Mouse (Mus musculus) brain, embryonic 18.5 days (tissue): ENCODE measurements around the gene Clec4b2.
"Not testable (repeated sequence)": the region's sequence is repeated elsewhere in the genome, so short reads cannot be mapped to it uniquely, and the experiment has no call there.

ENCODE experiments used
- DNase-seq: peaks from one replicate; pipeline ENCODE4 v3.0.0-alpha.2; 2012; ENCODE audit warnings: low read depth, low spot score

The Clec4b2 gene

DNA sequence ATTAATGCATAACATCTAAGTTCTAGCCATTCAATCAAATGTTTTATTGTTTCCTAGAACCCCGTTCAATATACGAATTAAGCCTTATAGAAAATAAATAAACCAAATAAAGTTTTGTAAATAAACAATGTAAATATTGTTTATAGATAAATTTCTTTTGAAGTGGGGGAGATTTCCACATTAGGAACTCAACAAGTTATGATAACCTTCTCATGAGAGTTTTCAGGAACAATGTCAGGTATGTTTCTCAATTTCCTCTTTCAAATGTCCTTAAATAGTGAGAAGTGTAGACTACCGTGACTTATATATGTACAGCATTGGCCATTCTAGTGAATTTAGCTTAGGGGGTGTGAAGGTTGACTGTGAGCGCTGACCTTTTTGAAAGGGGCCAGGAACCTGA is at the start of gene Clec4b2:
Clec4b2 (plus strand) TSS at position 301 of the 400 bp plus-strand sequence.
- no peak for DNase-seq

DNA sequence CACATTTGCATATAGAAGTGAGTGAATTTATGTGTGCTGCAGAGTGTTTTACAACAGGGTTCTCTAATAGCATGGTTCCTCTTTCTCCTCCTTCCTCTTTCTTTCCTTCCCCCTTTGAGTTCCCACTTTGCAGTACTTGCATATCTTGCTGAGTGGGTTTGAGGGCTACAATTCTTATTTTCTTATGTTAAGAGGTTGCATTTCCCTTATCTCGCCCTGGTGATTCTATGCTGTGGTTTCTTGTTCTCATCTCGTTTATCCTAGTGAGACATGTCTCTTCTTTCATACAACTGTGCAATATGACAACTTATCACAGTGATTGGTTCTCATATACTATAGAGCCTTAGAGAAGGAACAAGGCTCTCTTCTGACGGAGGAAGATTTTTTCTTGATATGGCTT is 49.5 kb upstream of the Clec4b2 start:
- DNase-seq, result no peak

DNA sequence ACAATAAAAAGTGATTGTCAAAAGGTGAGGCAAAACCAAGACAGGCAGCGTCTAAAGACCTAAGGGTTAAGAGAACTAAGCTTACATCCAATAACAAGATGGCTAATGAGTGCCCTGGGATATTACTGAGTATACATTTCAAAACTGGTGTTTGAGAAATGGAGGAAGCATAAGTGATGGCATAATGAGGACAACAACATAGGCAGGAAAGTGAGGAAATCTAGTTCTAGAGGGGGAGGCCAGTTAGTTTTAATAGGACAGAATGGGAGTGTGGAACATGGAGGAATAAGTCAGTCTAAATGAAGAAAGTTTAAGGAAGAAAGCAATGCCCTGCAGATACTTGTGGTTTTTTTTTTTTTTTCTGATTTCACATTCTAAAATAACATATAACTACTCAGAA is 45.5 kb upstream of the Clec4b2 start:
- no peak for DNase-seq

DNA sequence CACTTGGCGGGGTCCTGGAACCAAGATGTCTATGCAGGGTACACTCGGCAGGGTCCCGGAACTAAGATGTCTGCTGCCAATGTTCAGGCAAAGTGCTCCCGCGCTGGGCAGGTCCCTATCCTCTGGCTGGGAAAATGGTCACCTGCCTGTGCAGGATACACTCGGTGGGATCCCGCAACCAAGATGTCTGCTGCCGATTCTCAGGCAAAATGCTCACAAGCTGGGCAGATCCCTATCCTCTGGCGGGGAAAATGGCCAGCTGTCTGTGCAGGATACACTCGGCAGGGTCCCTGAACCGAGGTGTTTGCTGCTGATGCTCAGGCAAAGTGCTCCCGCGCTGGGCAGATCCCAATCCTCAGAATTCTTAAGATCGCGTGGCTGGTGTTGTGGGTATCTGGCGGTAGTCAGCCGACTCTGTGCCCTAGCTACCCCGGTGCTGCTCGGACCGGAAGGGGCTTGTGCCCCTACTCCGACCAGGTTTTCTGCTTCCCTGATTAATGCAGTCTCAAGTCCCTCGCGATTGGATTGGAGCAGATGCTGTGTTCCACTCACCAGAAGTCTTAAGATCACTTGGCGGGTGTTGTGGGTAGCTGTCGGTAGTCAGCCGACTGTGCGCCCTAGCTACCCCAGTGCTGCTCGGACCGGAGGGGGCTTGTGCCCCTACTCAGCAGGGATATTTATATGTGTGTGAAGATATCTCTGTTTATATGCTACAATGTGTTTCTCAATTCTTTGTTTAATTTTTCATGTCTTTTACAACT is 34.7 kb upstream of the Clec4b2 start:
- DNase-seq, result not testable (repeated sequence)

DNA sequence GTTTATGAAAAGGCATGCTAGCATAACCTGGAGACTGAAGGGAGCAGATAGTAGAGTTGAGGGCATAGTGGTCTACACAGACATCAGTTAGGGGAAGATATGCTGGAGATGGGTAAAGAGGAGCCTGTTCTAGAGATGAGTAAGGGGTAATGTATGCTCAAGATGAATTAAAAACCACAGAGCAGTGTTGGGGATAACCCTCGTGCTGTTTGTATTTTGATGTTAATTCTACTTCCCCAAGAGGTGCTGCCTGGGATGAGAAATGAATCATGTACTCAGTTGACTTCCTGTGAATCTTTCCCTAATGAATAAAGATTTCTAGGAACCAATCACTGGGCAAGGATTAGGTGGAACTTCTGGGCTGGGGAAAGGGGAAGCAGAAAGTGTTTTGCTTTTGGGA is 2.6 kb upstream of the Clec4b2 start:
- no peak for DNase-seq

DNA sequence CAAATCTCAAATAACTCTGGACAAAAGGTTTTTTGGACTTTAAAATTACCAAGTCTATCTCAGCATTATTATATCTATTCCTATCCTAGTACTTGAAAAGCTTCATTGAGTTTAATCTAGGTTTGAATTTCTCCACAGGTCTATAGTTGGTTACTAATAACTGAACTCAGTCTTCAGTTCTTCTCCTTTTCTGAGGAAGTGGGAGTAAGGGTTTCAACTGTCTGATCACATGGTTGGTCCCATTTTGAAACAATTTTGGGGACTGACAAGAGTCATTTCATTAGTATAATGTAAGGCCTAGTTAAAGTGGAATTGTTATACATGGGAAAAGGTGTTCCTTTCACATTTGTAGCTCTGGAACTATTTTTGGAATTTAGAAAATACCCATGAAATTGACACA is 1.7 kb upstream of the Clec4b2 start:
- DNase-seq, result no peak

DNA sequence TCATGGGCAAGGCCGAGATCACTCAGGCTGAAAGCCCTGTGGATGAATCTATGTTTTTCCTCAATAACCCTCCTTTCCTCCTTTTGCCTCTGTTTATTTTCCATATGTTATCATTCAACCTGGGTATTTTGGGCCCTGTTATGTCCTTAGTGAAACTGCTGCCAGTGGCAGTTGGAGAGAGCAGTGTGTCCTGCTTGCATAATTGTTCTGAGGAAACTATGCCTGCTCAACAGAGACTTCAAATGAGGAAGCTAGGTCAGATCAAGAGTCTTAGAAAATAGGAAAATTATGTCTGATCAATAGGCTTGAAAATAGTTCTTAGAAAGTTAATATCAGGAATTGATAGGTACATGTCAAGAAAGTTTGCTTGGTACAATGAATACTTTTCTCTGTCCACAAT is 2.9 kb downstream of the Clec4b2 start:
- DNase-seq, result no peak

DNA sequence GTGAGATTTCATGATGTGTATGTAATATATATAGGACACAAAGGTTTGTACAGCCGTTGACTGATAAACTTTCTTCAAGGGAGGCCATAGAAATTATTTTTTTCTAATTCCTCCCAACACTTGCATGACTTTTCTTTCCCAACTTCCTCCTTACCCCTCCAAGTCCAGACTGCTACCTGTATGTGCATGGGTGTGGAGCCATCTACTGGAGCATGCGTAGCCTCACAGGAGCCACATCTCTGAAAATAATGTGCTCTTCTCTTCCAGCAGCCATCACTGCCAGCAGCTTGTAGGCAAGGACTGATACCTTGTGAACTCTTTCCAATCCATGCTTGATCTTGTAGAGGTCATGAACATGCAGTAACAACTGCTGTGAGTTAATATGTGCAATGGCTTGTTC is 12.2 kb downstream of the Clec4b2 start:
- DNase-seq, result not testable (repeated sequence)

DNA sequence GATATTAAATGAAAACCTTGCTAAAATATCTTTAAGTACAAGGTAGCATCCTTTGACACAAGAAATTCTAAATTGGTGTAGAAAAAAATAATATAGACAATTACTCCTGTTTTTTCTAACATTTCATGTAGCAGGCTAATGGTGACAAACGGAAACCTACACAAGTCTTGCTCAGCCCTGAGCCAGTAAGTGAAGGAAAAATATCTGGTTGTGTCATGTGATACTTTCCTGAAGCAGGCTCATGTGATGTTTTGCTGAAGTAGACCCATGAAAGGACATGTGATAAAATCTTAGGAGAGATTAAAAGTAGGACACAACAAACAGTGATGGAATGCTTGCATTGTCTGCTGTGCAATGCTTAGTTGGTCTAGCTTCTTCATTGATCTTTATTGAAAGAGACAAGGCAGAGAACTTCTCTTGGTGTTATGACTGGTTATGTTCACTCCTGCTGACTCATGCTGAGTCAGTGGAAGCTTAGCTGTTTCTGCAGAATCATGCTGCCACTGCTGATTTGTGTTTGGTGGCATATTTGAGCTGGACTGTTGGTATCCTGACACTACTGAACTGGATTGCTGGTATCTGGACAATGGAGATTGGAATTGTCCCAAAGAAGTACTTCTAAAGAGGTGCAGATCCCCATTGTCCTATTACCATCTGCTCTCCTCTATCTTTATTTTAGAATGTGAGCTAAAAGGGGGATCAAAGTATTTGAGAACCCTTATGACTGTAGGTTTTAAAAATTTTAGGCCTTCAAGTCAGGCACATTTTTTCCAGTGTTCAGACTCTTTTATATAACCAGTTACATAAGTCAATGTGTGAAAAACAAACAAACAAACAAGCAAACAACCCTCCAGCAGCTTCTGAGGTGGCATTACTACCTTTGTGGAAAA is 34.7 kb downstream of the Clec4b2 start:
- DNase-seq, result no peak

DNA sequence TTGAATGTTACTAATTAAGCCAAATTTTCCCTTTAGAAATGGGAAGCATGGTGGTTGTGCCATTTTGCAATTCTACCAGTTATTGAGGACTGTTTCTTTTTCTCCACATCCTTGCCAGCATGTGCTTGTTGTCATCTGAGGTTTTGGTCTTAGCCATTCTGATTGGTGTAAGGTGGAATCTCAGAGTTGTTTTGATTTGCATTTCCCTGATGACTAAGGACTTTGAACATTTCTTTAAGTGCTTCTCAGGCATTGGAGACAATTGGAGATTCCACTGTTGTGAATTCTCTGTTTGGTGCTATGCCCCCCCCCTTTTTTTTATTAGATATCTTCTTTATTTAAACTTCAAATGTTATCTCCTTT is 35.4 kb downstream of the Clec4b2 start:
- DNase-seq, result not testable (repeated sequence)

DNA sequence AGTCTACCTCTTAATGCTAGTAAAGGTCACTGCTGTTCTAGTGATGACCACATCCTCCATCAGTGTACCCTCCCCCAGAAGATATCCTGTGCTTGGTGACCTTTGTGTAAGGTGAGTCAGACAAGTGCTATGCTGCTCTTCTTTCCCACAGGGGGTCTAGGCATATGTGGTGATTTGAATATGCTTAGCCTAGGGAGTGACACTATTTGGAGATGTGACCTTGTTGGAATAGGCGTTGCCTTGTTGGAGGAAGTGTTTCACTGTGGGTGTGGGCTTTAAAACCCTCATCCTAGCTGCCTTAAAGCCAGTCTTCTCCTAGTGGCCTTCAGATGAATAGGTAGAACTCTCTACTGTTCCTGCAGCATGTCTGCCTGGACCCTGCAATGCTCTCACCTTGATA is 39.0 kb downstream of the Clec4b2 start:
- no peak for DNase-seq

DNA sequence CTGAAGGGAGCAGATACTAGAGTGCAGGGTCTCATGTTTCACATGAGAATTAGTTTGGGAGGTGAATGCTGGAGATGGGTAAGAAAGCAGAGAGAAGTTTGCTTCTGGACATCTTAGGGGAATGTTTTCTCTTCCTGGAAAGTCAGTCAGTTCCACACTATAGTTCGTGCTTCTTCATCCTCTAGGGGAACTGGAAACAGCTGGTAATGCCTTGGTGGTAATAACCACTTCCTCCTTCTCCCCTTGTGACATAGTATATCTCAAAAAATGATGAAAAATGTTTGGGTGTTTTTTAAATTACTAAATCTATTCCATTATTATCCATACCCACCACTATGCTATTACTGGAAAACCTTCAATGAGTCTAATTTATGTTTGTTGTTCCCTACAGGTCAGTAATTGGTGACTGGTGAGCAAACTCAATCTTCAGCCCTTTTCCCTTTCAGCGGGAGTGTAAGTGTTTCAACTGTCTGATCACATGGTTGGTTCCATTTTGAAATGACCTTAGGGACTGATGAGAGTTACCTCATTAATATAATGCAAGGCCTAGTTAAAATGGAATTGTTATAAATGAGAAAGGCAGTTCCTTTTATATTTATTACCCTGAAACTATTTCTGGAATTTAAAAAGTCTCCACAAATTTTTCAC is 55.0 kb downstream of the Clec4b2 start:
- no peak for DNase-seq

DNA sequence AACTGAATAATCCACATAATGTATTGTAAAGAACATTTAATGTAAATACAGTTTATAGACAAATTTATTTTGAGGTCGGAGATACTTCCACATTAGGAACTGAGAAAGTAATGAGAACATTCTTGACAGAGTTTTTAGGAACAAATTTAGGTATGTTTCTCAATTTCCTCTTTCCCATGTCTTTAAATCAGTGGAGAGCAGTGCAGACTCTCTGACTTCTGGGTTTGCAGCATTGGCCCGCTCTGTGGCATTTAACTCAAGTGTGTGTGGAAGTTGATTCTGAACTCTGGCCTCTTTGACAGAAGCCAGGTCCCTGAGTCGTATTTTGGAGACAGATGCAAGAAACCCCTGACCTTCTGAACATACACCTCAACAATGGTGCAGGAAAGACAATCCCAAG is 57.0 kb downstream of the Clec4b2 start, which contains the start of gene Clec4n:
Clec4n (plus strand) TSS at position 200 of the 400 bp plus-strand sequence.
- DNase-seq, result no peak

DNA sequence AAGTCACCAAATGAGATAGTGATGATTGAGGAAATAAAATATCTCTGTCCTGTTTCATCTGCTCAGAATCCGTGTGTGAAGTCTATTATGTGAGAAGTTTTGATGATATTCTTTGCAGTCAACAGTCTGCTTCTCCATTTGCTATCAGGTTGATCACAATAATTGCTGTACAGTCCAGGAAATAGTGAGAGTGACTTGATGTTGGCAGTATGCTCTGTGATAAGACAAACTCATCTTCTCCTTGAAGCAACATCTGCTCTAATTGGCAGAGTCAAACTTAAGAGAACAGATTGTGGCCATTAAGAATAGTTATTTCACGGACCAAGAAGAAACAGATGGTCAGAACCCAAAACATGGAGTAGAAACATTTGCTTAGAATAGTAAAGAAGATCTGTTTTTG is 58.5 kb downstream of the Clec4b2 start:
- DNase-seq, result no peak

DNA sequence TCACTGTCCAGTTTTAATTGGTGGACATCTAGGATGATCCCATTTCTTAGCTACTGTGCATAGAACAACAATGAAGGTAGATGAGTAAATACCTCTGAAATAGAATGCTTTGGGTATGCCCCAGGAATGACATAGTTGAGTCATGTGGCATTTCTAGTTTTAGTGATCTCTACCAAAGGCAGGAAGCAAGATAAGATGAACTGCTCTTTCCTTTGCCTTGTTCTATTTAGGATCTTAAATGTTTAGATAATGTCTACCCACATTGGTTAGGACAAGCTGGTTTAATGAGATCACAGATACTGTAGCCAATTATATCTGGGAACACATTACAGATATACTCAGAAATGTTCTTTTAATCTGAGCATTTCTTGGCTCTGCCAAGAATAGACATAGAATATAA is 64.9 kb downstream of the Clec4b2 start:
- DNase-seq, result no peak

DNA sequence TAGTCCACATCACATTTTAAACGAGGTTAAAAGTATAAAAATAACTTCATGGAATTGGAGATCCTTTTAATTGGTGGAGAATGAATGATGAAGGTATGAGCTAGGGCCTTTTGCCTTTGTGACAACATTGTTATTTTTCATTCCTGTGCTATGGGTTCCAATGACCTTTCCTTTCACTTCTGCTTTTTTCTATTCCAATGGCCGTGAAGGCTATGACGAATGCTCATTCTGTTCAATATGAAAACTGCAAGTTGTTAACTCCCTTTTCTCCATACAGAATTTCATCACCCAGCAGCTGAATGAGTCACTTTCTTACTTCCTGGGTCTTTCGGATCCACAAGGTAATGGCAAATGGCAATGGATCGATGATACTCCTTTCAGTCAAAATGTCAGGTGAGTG is 71.5 kb downstream of the Clec4b2 start:
- no peak for DNase-seq

DNA sequence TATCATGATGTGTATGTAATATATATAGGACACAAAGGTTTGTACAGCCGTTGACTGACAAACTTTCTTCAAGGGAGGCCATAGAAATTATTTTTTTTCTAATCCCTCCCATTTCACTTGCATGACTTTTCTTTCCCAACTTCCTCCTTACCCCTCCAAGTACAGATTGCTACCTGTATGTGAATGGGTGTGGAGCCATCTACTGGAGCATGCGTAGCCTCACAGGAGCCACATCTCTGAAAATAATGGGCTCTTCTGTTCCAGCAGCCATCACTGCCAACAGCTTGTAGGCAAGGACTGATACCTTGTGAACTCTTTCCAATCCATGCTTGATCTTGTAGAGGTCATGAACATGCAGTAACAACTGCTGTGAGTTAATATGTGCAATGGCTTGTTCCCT is 76.2 kb downstream of the Clec4b2 start:
- DNase-seq, result not testable (repeated sequence)

DNA sequence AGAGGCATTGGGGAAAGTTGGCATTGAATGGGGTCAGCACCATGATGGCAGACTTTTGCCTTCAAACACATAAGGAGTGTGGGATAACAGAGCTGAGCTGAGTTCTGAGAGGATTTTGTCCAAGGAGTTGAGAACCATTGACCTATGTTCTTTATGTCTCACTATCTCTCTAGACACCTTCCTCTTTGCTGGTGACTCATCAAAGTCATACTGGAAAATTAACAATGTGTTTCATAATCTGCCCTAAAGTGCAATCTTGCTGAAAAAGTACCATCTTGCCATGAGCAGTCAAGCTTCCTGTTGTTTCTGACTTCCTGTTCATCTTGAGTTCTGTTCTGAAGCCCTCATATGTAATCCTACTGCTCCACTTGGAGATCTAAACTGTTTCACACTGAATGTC is 80.0 kb downstream of the Clec4b2 start:
- no peak for DNase-seq
